Mouse (Mus musculus) layer of hippocampus, postnatal 25 days (tissue): Measurements from ENCODE around the gene Otp. TPM values are rescaled to one million over a fixed set of nuclear protein-coding genes. Genes with fewer than 3 reads are reported as not detected.

Experiments
- total RNA-seq, 2 experiments: library from RNA; stranded (reverse); gene quantifications; 2 replicates each; pipeline ENCODE4 v1.2.3; 2021

Otp gene
- total RNA-seq, 2 experiments from 2014 or later, result not detected

Other genes with a start within 250 kb of the Otp start
- gene Tbca, start 86.7 kb upstream of the Otp start, total RNA-seq, result 100 to 1,000 TPM; 124 to 147 TPM
- 10 to 100 TPM; 22.5 to 24.1 TPM for gene Wdr41, start 100.7 kb downstream of the Otp start, total RNA-seq